Mouse (Mus musculus) thymus, adult 2 months (tissue): ENCODE results near the gene Zkscan3. TPM values are rescaled to one million over a fixed set of nuclear protein-coding genes. Genes with fewer than 3 reads are reported as not detected.

Experiments used
- DNase-seq: peaks from one replicate; pipeline ENCODE4 v3.0.0; 2021
- H3K27ac ChIP-seq: fragments of 200-500 bp; 2 replicates; pipeline ENCODE4 v1.5.1; 2012; ENCODE audit warnings: low read length, control low read depth; ENCODE audit not compliant: control insufficient read depth, insufficient read depth
- H3K27me3 ChIP-seq: fragments of 200-500 bp; 2 replicates; pipeline ENCODE4 v1.6.1; 2012; ENCODE audit warnings: mild to moderate bottlenecking, low read length, moderate library complexity, mixed read lengths; ENCODE audit not compliant: control insufficient read depth, insufficient read depth
- H3K36me3 ChIP-seq: fragments of 200-500 bp; 2 replicates; pipeline ENCODE4 v1.6.1; 2012; ENCODE audit warnings: mild to moderate bottlenecking, low read length, moderate library complexity; ENCODE audit not compliant: control insufficient read depth, insufficient read depth
- H3K4me1 ChIP-seq: fragments of 200-500 bp; replicated peaks from 2 replicates; pipeline ENCODE4 v1.6.1; 2012; ENCODE audit warnings: low read length; ENCODE audit not compliant: control insufficient read depth, insufficient read depth
- H3K4me3 ChIP-seq: fragments of 200-500 bp; 2 replicates; pipeline ENCODE4 v1.5.1; 2012; ENCODE audit warnings: mild to moderate bottlenecking, low read length, control low read depth, moderate library complexity; ENCODE audit not compliant: control insufficient read depth, insufficient read depth
- CTCF ChIP-seq: fragments of 200-500 bp; IDR thresholded peaks from 2 replicates; pipeline ENCODE4 v1.5.1; 2012; ENCODE audit warnings: mild to moderate bottlenecking, control low read depth, low read length, moderate library complexity, borderline replicate concordance; ENCODE audit not compliant: control insufficient read depth, poor library complexity, insufficient read depth; ENCODE audit errors: extremely low read depth
- POLR2A ChIP-seq: fragments of 200-500 bp; IDR thresholded peaks from 2 replicates; pipeline ENCODE4 v1.6.1; 2012; ENCODE audit warnings: mild to moderate bottlenecking, low read length, control low read depth, moderate library complexity; ENCODE audit not compliant: control insufficient read depth, poor library complexity, insufficient read depth; ENCODE audit errors: extremely low read depth
- WGBS: fragments of 180-500 bp; shearing (Covaris S2); methylation state at CpG from one replicate; pipeline ENCODE4 v1.1.7; 2018; 5-methylcytosine and 5-hydroxymethylcytosine counted together
- polyA plus RNA-seq: library from polyadenylated mRNA; depleted of rRNA; stranded (reverse); fragments of >200 nt; gene quantifications from 2 replicates; pipeline ENCODE4 v1.2.3, GENCODE M21; 2012

Zkscan3 gene
- polyA plus RNA-seq, 1 experiment: 30.4 TPM

GRCm38 (mm10) chr13:21427631-21428030 is 25.1 kb upstream of the Zkscan3 start:
- no peak for DNase-seq
- Histone ChIP-seq H3K36me3 (no peaks in the 10 kb centered on the region), H3K4me1 (no peaks in the 10 kb centered on the region), H3K4me3 (no peak overlapping the region), H3K27me3 (no peaks in the 10 kb centered on the region), H3K27ac (no peak overlapping the region)
- TF ChIP-seq CTCF (no peak), POLR2A (no peak)
- 97% methylated on average over 1 of the region's 1 CpGs for WGBS

DNA sequence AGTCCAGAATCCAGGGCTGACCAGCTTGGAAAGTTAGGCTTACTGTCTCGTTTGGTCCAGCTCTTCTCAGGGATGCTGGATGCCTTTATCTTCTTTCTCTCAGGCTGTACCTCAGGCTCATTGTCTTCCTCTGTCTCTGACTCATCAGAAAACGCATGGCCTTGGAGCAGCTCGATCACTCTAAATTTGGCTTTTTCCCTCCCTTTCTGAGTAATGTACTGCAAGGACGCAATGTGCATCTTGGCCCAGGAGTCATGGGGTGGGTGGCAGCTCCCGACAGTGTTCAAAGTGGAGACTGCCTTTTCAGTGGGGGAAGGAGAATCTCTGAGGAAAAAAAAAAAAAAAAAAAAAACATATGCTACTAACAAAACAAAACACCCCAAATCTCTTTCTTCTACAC is 20.7 kb upstream of the Zkscan3 start:
- TF ChIP-seq CTCF: no peak
- TF ChIP-seq POLR2A: no peak
- WGBS: 82% methylated on average over 5 of the region's 5 CpGs
- Histone ChIP-seq H3K4me1 (no peaks in the 10 kb centered on the region), H3K4me3 (no peak overlapping the region), H3K27me3 (no peaks in the 10 kb centered on the region), H3K27ac (no peak overlapping the region), H3K36me3 (no peaks in the 10 kb centered on the region)
- DNase-seq: no peak

- no peak for DNase-seq
- WGBS: 88% methylated on average over 6 of the region's 6 CpGs
- TF ChIP-seq POLR2A: no peak
- no peak for TF ChIP-seq CTCF
- no peaks in the 10 kb centered on the region for H3K27me3 ChIP-seq
- H3K4me3 ChIP-seq: no peak overlapping the region
- H3K4me1 ChIP-seq: no peaks in the 10 kb centered on the region
- H3K27ac ChIP-seq: no peak overlapping the region
- H3K36me3 ChIP-seq: no peaks in the 10 kb centered on the region
These were observed 16.3 kb upstream of the Zkscan3 start for GRCm38 (mm10) chr13:21418865-21419264.

GRCm38 (mm10) chr13:21417298-21418010 is 14.9 kb upstream of the Zkscan3 start:
- TF ChIP-seq POLR2A (no peak), CTCF (no peak)
- no peak overlapping the region for H3K27ac ChIP-seq
- H3K4me3 ChIP-seq: no peak overlapping the region
- DNase-seq: no peak
- 83% methylated on average over 6 of the region's 6 CpGs for WGBS
- H3K4me1 ChIP-seq: no peaks in the 10 kb centered on the region
- no peaks in the 10 kb centered on the region for H3K36me3 ChIP-seq
- H3K27me3 ChIP-seq: no peaks in the 10 kb centered on the region

- no peak overlapping the region for H3K4me3 ChIP-seq
- H3K27me3 ChIP-seq: no peaks in the 10 kb centered on the region
- H3K36me3 ChIP-seq: no peaks in the 10 kb centered on the region
- H3K4me1 ChIP-seq: no peaks in the 10 kb centered on the region
- no peak for TF ChIP-seq POLR2A
- no peak for TF ChIP-seq CTCF
- no peak overlapping the region for H3K27ac ChIP-seq
- WGBS: 71% methylated on average over 2 of the region's 2 CpGs
- no peak for DNase-seq
These were observed 13.2 kb upstream of the Zkscan3 start for GRCm38 (mm10) chr13:21415750-21416149.

DNA sequence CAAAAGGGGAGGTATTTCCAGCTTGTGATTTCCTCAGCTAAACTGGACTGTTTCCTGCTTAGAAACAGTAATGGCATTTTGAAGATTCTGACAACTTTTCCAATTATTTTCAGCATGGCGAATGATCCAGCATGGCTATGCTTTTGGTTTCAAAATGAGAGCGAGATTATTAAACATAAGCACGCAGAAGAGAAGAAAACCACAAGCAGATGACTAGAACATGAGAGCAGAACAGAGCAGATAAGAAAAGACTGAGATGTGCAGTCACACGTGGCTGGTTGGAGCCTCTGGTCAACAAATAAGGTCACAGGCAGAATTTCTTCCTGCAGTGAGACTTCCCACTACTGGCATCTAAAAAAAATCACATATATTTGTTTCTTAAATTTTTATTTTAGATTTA is 12.7 kb upstream of the Zkscan3 start:
- Histone ChIP-seq H3K4me1 (no peaks in the 10 kb centered on the region), H3K36me3 (no peaks in the 10 kb centered on the region), H3K4me3 (no peak overlapping the region), H3K27ac (no peak overlapping the region), H3K27me3 (no peaks in the 10 kb centered on the region)
- 68% methylated on average over 4 of the region's 4 CpGs for WGBS
- DNase-seq: no peak
- no peak for TF ChIP-seq POLR2A
- no peak for TF ChIP-seq CTCF
